Mouse (Mus musculus) erythroblast, embryonic 14.5 days (primary cell): Measurements from ENCODE around the gene Prdm11. TPM values are rescaled to one million over a fixed set of nuclear protein-coding genes. Genes with fewer than 3 reads are reported as not detected.

Source experiments
- H3K27me3 ChIP-seq: 2 replicates; pipeline ENCODE4 v1.6.1; 2012; ENCODE audit warnings: inconsistent platforms; ENCODE audit not compliant: control insufficient read depth
- H3K36me3 ChIP-seq: 2 replicates; pipeline ENCODE4 v1.6.1; 2012; ENCODE audit warnings: mild to moderate bottlenecking, inconsistent platforms; ENCODE audit not compliant: control insufficient read depth
- H3K4me1 ChIP-seq: 2 replicates; pipeline ENCODE4 v1.6.1; 2012; ENCODE audit warnings: inconsistent platforms; ENCODE audit not compliant: control insufficient read depth
- H3K4me3 ChIP-seq: replicated peaks from 2 replicates; pipeline ENCODE3; 2012; ENCODE audit warnings: moderate library complexity, mild to moderate bottlenecking, inconsistent platforms
- H3K9me3 ChIP-seq: 2 replicates; pipeline ENCODE4 v1.6.1; 2012; ENCODE audit warnings: low read length, inconsistent platforms, mixed read lengths; ENCODE audit not compliant: control insufficient read depth
- GATA1 ChIP-seq: IDR thresholded peaks from 2 replicates; pipeline ENCODE4 v1.6.1; 2012; ENCODE audit warnings: low read length, inconsistent platforms, mixed read lengths
- TAL1 ChIP-seq: IDR thresholded peaks from 3 replicates; pipeline ENCODE4 v1.6.1; 2012; ENCODE audit warnings: low read length, inconsistent platforms, mixed read lengths
- polyA plus RNA-seq: library from polyadenylated mRNA; stranded (reverse); fragments of >175 nt; gene quantifications from 2 replicates; pipeline ENCODE4 v1.2.3, GENCODE M21; 2012

The Prdm11 gene
- polyA plus RNA-seq, 1 experiment = 0.58 TPM

DNA sequence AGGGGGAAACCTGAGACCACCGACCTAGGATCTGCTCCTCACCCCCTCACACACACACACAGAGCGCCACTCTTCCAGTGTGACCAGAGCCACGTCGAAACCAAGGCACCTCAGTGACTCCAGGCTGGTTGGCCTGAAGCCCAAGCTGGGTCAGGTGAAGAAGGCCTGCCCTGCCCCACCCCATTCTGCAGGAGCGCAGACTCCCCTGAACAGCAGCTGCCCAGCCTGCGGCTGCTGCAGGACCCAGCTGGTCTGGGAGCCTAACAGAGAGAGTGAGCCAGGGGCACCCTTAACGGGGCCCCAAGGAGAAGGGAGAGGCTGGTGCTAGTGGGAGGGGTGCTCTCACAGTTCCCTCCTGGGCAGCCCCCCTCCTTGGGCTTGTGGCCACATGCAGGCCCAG, 10.3 kb downstream of the Prdm11 start:
- no peak overlapping the region for H3K4me3 ChIP-seq
- H3K4me1 ChIP-seq = peaks cover 32% of the 10 kb centered on the region
- TF ChIP-seq GATA1 (no peak), TAL1 (no peak)
- no peaks in the 10 kb centered on the region for H3K27me3 ChIP-seq
- H3K9me3 ChIP-seq = no peaks in the 10 kb centered on the region
- H3K36me3 ChIP-seq = no peaks in the 10 kb centered on the region

DNA sequence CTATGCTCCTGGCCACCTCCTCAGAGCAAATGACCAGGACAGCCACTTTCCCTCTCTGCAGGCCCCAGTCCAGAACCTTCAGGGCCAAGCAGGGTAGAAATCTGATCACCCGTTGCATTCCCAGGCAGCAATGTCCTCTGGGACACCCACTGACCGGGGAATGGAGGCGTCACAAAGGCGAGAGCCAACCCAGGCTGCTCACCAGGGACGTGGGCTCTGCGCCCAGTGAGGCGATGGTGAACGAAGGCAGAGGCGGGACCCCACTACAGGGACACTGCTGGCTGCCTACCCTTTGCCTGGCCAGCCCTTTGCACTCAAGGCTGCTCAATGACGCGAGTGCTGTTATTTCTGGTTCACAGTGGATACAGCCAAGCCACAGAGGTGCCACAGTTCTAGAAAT, 13.3 kb downstream of the Prdm11 start:
- Histone ChIP-seq H3K36me3 (no peaks in the 10 kb centered on the region), H3K4me3 (no peak overlapping the region), H3K27me3 (no peaks in the 10 kb centered on the region), H3K4me1 (peaks cover 17% of the 10 kb centered on the region), H3K9me3 (no peaks in the 10 kb centered on the region)
- TF ChIP-seq TAL1 (no peak), GATA1 (no peak)

DNA sequence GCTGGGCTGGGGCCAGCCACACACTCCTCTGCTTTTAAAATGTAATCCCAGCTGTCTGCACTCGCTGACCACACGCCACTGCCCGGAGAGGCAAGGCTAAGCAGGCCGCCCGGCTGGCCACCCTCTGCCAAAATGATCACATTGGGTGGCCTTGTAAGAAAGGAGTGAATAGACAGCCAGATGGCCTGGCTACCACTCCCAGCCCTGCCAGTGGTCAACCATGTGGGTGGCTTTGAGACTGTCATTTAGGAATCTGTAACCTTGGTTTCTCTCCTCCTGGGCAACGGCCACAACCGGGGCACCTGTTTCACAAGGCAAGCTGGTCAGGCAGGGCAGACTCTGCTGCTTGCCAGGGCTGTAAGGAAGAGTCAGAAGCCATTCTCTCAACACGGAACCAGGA, 13.9 kb downstream of the Prdm11 start:
- Histone ChIP-seq H3K4me1 (peaks cover 17% of the 10 kb centered on the region), H3K27me3 (no peaks in the 10 kb centered on the region), H3K9me3 (no peaks in the 10 kb centered on the region), H3K36me3 (no peaks in the 10 kb centered on the region), H3K4me3 (no peak overlapping the region)
- TF ChIP-seq TAL1 (no peak), GATA1 (no peak)

DNA sequence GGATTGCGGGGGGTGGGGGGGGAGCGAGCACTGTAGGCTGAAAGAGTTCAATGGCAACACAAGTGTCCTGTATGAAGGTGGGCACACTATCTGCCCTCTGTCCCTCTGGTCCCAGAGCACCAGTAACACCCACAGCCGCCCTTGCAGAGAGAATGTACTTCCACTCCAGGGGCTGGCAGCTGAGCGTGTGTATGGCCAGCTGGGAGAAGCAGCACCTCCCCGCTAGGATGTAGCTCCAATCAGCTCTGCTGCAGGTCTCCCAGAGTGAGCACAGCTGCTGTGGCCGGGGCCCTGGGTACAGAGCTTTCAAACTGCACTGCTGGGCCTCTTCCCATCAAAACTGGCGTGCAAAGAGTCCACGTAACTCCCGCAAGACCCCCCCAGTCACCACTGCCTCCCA, 14.9 kb downstream of the Prdm11 start:
- Histone ChIP-seq H3K4me1 (peaks cover 13% of the 10 kb centered on the region), H3K36me3 (no peaks in the 10 kb centered on the region), H3K27me3 (no peaks in the 10 kb centered on the region), H3K4me3 (no peak overlapping the region), H3K9me3 (no peaks in the 10 kb centered on the region)
- no peak for TF ChIP-seq GATA1
- TF ChIP-seq TAL1 = no peak

DNA sequence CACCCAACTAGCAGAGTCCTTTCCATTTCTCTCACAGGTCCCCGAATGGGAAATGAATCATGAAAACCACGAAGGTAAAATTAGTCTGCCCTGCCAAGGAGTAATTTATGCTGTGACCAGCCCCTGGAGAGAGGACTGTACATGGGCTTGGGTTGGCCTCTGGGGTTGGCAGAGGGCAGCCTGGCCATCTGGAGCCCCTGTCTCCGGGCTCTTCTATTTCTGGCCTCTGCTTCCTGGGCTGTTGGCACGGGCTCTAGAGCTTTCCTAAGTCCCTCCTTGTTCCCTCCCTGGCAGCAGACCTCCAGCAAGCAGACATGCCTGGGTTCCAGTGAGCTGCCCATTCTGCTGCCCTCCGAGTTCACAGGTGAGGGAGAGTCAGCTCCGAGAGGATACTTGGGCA, 15.9 kb downstream of the Prdm11 start:
- TF ChIP-seq TAL1 = no peak
- TF ChIP-seq GATA1 = no peak
- peaks cover 4% of the 10 kb centered on the region for H3K4me1 ChIP-seq
- no peak overlapping the region for H3K4me3 ChIP-seq
- H3K27me3 ChIP-seq = no peaks in the 10 kb centered on the region
- no peaks in the 10 kb centered on the region for H3K36me3 ChIP-seq
- no peaks in the 10 kb centered on the region for H3K9me3 ChIP-seq

DNA sequence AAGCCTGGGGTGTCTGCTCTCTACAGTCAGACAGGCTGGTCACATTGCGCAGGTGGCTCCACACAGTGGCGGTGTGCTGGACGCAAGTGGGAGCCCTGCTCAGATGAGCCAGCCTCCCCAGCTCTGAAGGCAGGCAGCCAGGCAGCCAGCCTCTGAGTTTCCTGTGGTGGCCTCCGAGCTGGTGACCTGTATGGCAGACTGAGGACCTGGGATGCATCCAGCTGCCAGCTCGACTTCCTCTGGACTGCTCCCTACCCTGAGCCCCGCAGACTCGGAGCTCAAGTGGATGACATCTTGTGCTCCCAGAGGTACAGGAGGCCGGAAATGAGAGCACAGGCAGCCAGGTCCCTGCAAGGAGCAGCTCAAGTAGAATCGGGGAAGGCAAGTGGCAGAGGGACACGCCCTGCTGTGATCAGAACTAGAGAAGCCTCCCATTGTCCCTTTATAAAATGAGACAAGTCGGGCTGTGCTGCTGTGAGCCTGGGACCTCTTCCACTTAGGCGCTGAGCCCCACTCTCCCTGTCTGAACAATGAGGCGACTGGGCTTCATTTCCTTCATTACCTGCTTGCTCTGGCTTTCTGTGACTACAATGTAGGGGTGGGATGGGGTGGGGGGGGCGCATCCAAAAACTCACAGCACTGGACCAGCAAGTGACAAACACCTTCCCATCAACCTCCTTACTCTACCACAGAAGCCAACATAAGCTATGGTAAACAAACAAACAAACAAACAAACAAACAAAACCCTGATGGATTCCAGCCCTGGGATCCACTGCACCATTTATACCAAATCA, 16.5 kb downstream of the Prdm11 start:
- Histone ChIP-seq H3K4me1 (no peaks in the 10 kb centered on the region; the same call in 1 of the 2 replicates), H3K4me3 (no peak overlapping the region), H3K27me3 (no peaks in the 10 kb centered on the region), H3K36me3 (no peaks in the 10 kb centered on the region), H3K9me3 (no peaks in the 10 kb centered on the region)
- no peak for TF ChIP-seq TAL1
- TF ChIP-seq GATA1 = no peak

DNA sequence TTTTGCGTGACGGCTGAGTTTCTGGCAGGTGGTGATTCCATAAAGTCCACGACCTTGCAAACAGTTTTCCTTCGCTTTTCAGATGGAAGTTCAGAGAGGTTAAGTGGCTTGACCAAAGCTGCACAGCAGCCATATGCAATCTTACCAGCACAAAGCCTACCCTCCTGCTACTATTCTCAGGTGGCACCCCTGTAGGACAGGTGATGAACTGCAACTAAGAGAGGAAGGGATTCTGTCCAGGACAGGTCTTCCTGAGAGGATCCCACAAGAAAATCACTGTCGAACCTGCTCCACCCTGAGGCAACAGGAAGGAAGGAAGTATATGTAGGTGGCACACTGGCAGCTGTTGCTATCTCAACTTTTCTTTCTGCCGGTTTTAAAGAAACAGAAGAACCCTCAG, 17.1 kb downstream of the Prdm11 start:
- Histone ChIP-seq H3K4me1 (no peaks in the 10 kb centered on the region; the same call in 1 of the 2 replicates), H3K4me3 (no peak overlapping the region), H3K27me3 (no peaks in the 10 kb centered on the region), H3K9me3 (no peaks in the 10 kb centered on the region), H3K36me3 (no peaks in the 10 kb centered on the region)
- TF ChIP-seq TAL1 (no peak), GATA1 (no peak)

DNA sequence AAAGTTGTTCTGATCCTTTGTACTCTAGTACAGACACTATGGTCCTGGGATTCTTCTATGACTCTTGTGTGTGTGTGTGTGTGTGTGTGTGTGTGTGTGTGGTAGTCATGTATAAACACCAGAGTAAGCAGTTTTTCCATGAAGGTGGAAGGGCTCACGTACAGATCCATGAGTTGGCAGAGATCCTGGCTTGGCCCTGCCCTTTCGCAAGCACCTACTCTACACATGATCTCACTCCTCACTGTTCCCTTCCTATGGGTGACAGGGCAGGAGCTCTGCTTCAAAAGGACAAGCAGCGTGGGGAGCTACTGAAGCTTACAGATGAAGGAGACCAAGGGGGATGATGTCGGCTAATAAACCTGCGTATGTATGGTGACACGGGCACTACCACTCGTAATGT, 18.3 kb downstream of the Prdm11 start:
- no peaks in the 10 kb centered on the region for H3K36me3 ChIP-seq
- no peak for TF ChIP-seq GATA1
- no peak for TF ChIP-seq TAL1
- no peak overlapping the region for H3K4me3 ChIP-seq
- H3K4me1 ChIP-seq = no peaks in the 10 kb centered on the region; the same call in 1 of the 2 replicates
- H3K27me3 ChIP-seq = no peaks in the 10 kb centered on the region
- no peaks in the 10 kb centered on the region for H3K9me3 ChIP-seq

DNA sequence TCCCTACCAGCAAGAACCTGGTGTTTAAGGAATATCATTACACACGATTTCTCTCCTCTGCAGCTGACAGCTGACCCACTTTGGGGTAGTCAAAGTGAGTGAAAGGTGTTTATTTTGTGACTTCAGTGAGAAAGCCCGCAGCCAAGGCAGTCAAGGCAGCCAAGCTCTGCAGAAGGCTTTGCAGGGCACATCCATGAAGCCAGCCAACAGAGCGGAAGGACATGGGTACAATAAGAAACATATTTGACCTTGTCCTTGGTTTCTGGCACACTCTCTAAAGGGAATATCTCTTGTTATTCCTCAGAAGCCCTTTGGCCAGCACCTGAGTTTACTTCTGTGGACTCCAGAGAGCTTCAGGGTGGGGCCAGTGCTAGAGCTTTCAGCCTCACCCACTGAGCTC, 21.5 kb downstream of the Prdm11 start:
- no peaks in the 10 kb centered on the region for H3K9me3 ChIP-seq
- TF ChIP-seq TAL1 = no peak
- no peak for TF ChIP-seq GATA1
- no peaks in the 10 kb centered on the region for H3K36me3 ChIP-seq
- H3K4me1 ChIP-seq = no peaks in the 10 kb centered on the region; the same call in 1 of the 2 replicates
- H3K4me3 ChIP-seq = no peak overlapping the region
- no peaks in the 10 kb centered on the region for H3K27me3 ChIP-seq
